8 mouse cellular contexts compared by ENCODE assay signal in the genomic region with DNA sequence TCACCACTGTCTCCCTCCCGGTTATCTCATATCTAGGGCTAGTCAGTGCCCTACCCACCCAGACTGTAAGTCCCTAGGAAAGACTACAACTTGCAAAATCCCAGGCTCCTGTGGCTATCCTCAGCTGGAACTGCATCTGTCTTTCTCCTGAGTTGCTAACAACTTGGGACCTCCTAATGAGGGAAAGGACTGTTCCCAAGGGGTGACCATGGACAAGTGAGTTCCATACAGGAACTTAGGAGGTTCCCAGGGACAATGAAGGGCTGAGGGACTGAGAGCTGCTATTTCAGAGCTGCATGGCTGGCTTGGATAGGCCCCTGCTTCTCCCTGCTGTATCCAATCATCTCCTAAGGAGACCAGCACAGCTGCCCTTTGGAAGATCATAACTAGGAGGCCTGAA. TPM values are rescaled to one million over a fixed set of nuclear protein-coding genes. Genes with fewer than 3 reads are reported as not detected.
A peak's percentile ranks its signal among the peaks of the same experiment; 100 is the strongest.
DNase-seq lines count a peak whose midpoint lies in the region; ATAC-seq and TF ChIP-seq lines count a peak whose summit lies in the region.

No protein-coding gene starts in this region.

- TF ChIP-seq CTCF in thymus, adult 2 months (IDR thresholded peaks at IDR 0.05; ENCODE audit: borderline replicate concordance, control insufficient read depth, extremely low read depth, insufficient read depth, low read length, poor library complexity) = no peak

- no peak overlapping the region; the same call in 1 of the 2 replicates for H3K27ac ChIP-seq in hindbrain, embryonic 13.5 days
- H3K27ac ChIP-seq in hindbrain, embryonic 10.5 days = no peak overlapping the region
- no peak overlapping the region for H3K27ac ChIP-seq in embryonic facial prominence, embryonic 14.5 days (replicated peaks; ENCODE audit: low read depth, low read length)
- H3K27ac ChIP-seq in midbrain, embryonic 15.5 days = no peak overlapping the region
- H3K27ac ChIP-seq in thymus, adult 2 months (ENCODE audit: control insufficient read depth, insufficient read depth, low read length) = no peak overlapping the region

- no peak for TF ChIP-seq POLR2A in thymus, adult 2 months (IDR thresholded peaks at IDR 0.05; ENCODE audit: control insufficient read depth, extremely low read depth, insufficient read depth, low read length, poor library complexity)

- peak overlapping the region; percentile 24 for H3K4me3 ChIP-seq in hindbrain, embryonic 13.5 days
- H3K4me3 ChIP-seq in hindbrain, embryonic 10.5 days = no peak overlapping the region
- no peak overlapping the region for H3K4me3 ChIP-seq in embryonic facial prominence, embryonic 14.5 days (ENCODE audit: low read depth, low read length)
- H3K4me3 ChIP-seq in midbrain, embryonic 15.5 days = peak overlapping the region; percentile 18; the same call in 1 of the 2 replicates
- no peak overlapping the region for H3K4me3 ChIP-seq in thymus, adult 2 months (ENCODE audit: control insufficient read depth, insufficient read depth, low read length)

- H3K9me3 ChIP-seq in hindbrain, embryonic 13.5 days = no peaks in the 10 kb centered on the region
- no peaks in the 10 kb centered on the region for H3K9me3 ChIP-seq in hindbrain, embryonic 10.5 days
- H3K9me3 ChIP-seq in embryonic facial prominence, embryonic 14.5 days (ENCODE audit: control insufficient read depth, low read length) = no peaks in the 10 kb centered on the region
- H3K9me3 ChIP-seq in midbrain, embryonic 15.5 days = no peaks in the 10 kb centered on the region

- peaks cover 27% of the 10 kb centered on the region for H3K36me3 ChIP-seq in hindbrain, embryonic 13.5 days
- H3K36me3 ChIP-seq in hindbrain, embryonic 10.5 days = no peaks in the 10 kb centered on the region
- H3K36me3 ChIP-seq in embryonic facial prominence, embryonic 14.5 days (ENCODE audit: control insufficient read depth, insufficient read depth, low read length) = peaks cover 6% of the 10 kb centered on the region; the same call in 1 of the 2 replicates
- H3K36me3 ChIP-seq in midbrain, embryonic 15.5 days (replicated peaks) = peaks cover 7% of the 10 kb centered on the region; the same call in 1 of the 2 replicates
- no peaks in the 10 kb centered on the region for H3K36me3 ChIP-seq in thymus, adult 2 months (ENCODE audit: control insufficient read depth, insufficient read depth, low read length)

- H3K9ac ChIP-seq in hindbrain, embryonic 13.5 days = peak overlapping the region; percentile 67
- H3K9ac ChIP-seq in embryonic facial prominence, embryonic 14.5 days (ENCODE audit: low read depth, low read length) = 0 out of 2 replicates have a peak overlapping the region, but pooled peaks have one; percentile 34
- peak overlapping the region; percentile 23 for H3K9ac ChIP-seq in midbrain, embryonic 15.5 days

- no peaks in the 10 kb centered on the region for H3K27me3 ChIP-seq in hindbrain, embryonic 13.5 days
- H3K27me3 ChIP-seq in hindbrain, embryonic 10.5 days (ENCODE audit: insufficient read depth, poor library complexity, severe bottlenecking) = peaks cover 45% of the 10 kb centered on the region
- no peaks in the 10 kb centered on the region for H3K27me3 ChIP-seq in embryonic facial prominence, embryonic 14.5 days (replicated peaks; ENCODE audit: control insufficient read depth, insufficient read depth, low read length)
- no peaks in the 10 kb centered on the region for H3K27me3 ChIP-seq in midbrain, embryonic 15.5 days (replicated peaks)
- no peaks in the 10 kb centered on the region for H3K27me3 ChIP-seq in thymus, adult 2 months (ENCODE audit: control insufficient read depth, insufficient read depth, low read length)

- peak; percentile 32 for DNase-seq in cerebellum, adult 11-12 months
- no peak for DNase-seq in cerebellum, postnatal 36 days
- DNase-seq in hindbrain, embryonic 10.5 days (ENCODE audit: low spot score) = no peak
- no peak for DNase-seq in embryonic facial prominence, embryonic 14.5 days (ENCODE audit: low spot score)
- DNase-seq in thymus, adult 2 months = no peak
- DNase-seq in layer of hippocampus, postnatal 36 days = no peak

- ATAC-seq in hindbrain, embryonic 13.5 days (ENCODE audit: low FRiP score) = no peak
- ATAC-seq in embryonic facial prominence, embryonic 14.5 days (ENCODE audit: low read depth) = no peak
- no peak for ATAC-seq in midbrain, embryonic 15.5 days (replicated peaks)

- peaks cover 32% of the 10 kb centered on the region for H3K4me1 ChIP-seq in hindbrain, embryonic 13.5 days (replicated peaks)
- peaks cover 29% of the 10 kb centered on the region for H3K4me1 ChIP-seq in hindbrain, embryonic 10.5 days (replicated peaks)
- peaks cover 4% of the 10 kb centered on the region for H3K4me1 ChIP-seq in embryonic facial prominence, embryonic 14.5 days (ENCODE audit: control insufficient read depth, insufficient read depth, low read length)
- H3K4me1 ChIP-seq in midbrain, embryonic 15.5 days = peaks cover 30% of the 10 kb centered on the region
- H3K4me1 ChIP-seq in thymus, adult 2 months (replicated peaks; ENCODE audit: control insufficient read depth, insufficient read depth, low read length) = peaks cover 7% of the 10 kb centered on the region; the same call in 1 of the 2 replicates

- peak overlapping the region; percentile 83 for H3K4me2 ChIP-seq in hindbrain, embryonic 13.5 days
- no peak overlapping the region for H3K4me2 ChIP-seq in embryonic facial prominence, embryonic 14.5 days (ENCODE audit: low read depth, low read length)
- H3K4me2 ChIP-seq in midbrain, embryonic 15.5 days = peak overlapping the region; percentile 67

- 12% methylated on average over 1 of the region's 1 CpGs for WGBS in hindbrain, embryonic 13.5 days
- 15% methylated on average over 1 of the region's 1 CpGs for WGBS in hindbrain, embryonic 10.5 days
- 22% methylated on average over 1 of the region's 1 CpGs for WGBS in embryonic facial prominence, embryonic 14.5 days
- WGBS in midbrain, embryonic 15.5 days = 10% methylated on average over 1 of the region's 1 CpGs
- 93% methylated on average over 1 of the region's 1 CpGs for whole genome bisulfite sequencing in thymus, adult 2 months

RNA-seq across cellular contexts. Expression of a gene that starts 1.8 kb away (rescaled TPM):
- 132 and 135 TPM in 2 replicates for polyA plus RNA-seq in hindbrain, embryonic 13.5 days (2015; fragmentation: Nextera tagmentation; extraction: Ambion mirVana)
- 21.4 and 35.4 TPM in 2 replicates for polyA plus RNA-seq in hindbrain, embryonic 10.5 days (2016; fragmentation: Nextera tagmentation; extraction: Ambion mirVana)
- 40.2 and 48.1 TPM in 2 replicates for polyA plus RNA-seq in embryonic facial prominence, embryonic 14.5 days (2014; fragmentation: Nextera tagmentation; extraction: Ambion mirVana)
- 200 and 201 TPM in 2 replicates for polyA plus RNA-seq in midbrain, embryonic 15.5 days (2015; fragmentation: Nextera tagmentation; extraction: Ambion mirVana)
- 42.2 and 44.6 TPM in 2 replicates for polyA plus RNA-seq in thymus, adult 2 months (2012; rRNA removed)
- 100 to 1,000 TPM; 261 to 274 TPM for total RNA-seq in layer of hippocampus, postnatal 36 days (2021)

RNA-seq across cellular contexts. Expression of a gene that starts 12.3 kb away (rescaled TPM):
- 68.9 and 71.5 TPM in 2 replicates for polyA plus RNA-seq in hindbrain, embryonic 13.5 days (2015; fragmentation: Nextera tagmentation; extraction: Ambion mirVana)
- 86.3 and 86.4 TPM in 2 replicates for polyA plus RNA-seq in hindbrain, embryonic 10.5 days (2016; fragmentation: Nextera tagmentation; extraction: Ambion mirVana)
- polyA plus RNA-seq in embryonic facial prominence, embryonic 14.5 days (2014; fragmentation: Nextera tagmentation; extraction: Ambion mirVana) = 86.7 and 101 TPM in 2 replicates
- polyA plus RNA-seq in midbrain, embryonic 15.5 days (2015; fragmentation: Nextera tagmentation; extraction: Ambion mirVana) = 64.6 and 70.2 TPM in 2 replicates
- polyA plus RNA-seq in thymus, adult 2 months (2012; rRNA removed) = 36.1 and 38.4 TPM in 2 replicates
- total RNA-seq in layer of hippocampus, postnatal 36 days (2021) = 10 to 100 TPM; 61.3 to 61.6 TPM

RNA-seq across cellular contexts. Expression of a gene that starts 19.3 kb away (rescaled TPM):
- 232 and 248 TPM in 2 replicates for polyA plus RNA-seq in hindbrain, embryonic 13.5 days (2015; fragmentation: Nextera tagmentation; extraction: Ambion mirVana)
- polyA plus RNA-seq in hindbrain, embryonic 10.5 days (2016; fragmentation: Nextera tagmentation; extraction: Ambion mirVana) = 163 and 174 TPM in 2 replicates
- polyA plus RNA-seq in embryonic facial prominence, embryonic 14.5 days (2014; fragmentation: Nextera tagmentation; extraction: Ambion mirVana) = 163 and 165 TPM in 2 replicates
- 229 and 232 TPM in 2 replicates for polyA plus RNA-seq in midbrain, embryonic 15.5 days (2015; fragmentation: Nextera tagmentation; extraction: Ambion mirVana)
- polyA plus RNA-seq in thymus, adult 2 months (2012; rRNA removed) = 112 and 116 TPM in 2 replicates
- total RNA-seq in layer of hippocampus, postnatal 36 days (2021) = 100 to 1,000 TPM; 169 to 175 TPM

RNA-seq across cellular contexts. Expression of a gene that starts 19.4 kb away (rescaled TPM):
- 53.0 and 53.1 TPM in 2 replicates for polyA plus RNA-seq in hindbrain, embryonic 13.5 days (2015; fragmentation: Nextera tagmentation; extraction: Ambion mirVana)
- 80.8 and 101 TPM in 2 replicates for polyA plus RNA-seq in hindbrain, embryonic 10.5 days (2016; fragmentation: Nextera tagmentation; extraction: Ambion mirVana)
- 42.7 and 51.6 TPM in 2 replicates for polyA plus RNA-seq in embryonic facial prominence, embryonic 14.5 days (2014; fragmentation: Nextera tagmentation; extraction: Ambion mirVana)
- polyA plus RNA-seq in midbrain, embryonic 15.5 days (2015; fragmentation: Nextera tagmentation; extraction: Ambion mirVana) = 56.9 and 59.3 TPM in 2 replicates
- 8.6 and 8.7 TPM in 2 replicates for polyA plus RNA-seq in thymus, adult 2 months (2012; rRNA removed)
- 10 to 100 TPM; 25.6 to 28.0 TPM for total RNA-seq in layer of hippocampus, postnatal 36 days (2021)

RNA-seq across cellular contexts. Expression of a gene that starts 34.5 kb away (rescaled TPM):
- 76.2 and 77.7 TPM in 2 replicates for polyA plus RNA-seq in hindbrain, embryonic 13.5 days (2015; fragmentation: Nextera tagmentation; extraction: Ambion mirVana)
- polyA plus RNA-seq in hindbrain, embryonic 10.5 days (2016; fragmentation: Nextera tagmentation; extraction: Ambion mirVana) = 28.8 and 35.8 TPM in 2 replicates
- polyA plus RNA-seq in embryonic facial prominence, embryonic 14.5 days (2014; fragmentation: Nextera tagmentation; extraction: Ambion mirVana) = 18.8 and 22.1 TPM in 2 replicates
- 116 and 121 TPM in 2 replicates for polyA plus RNA-seq in midbrain, embryonic 15.5 days (2015; fragmentation: Nextera tagmentation; extraction: Ambion mirVana)
- polyA plus RNA-seq in thymus, adult 2 months (2012; rRNA removed) = 19.8 and 20.5 TPM in 2 replicates
- total RNA-seq in layer of hippocampus, postnatal 36 days (2021) = 10 to 100 TPM; 35.2 to 36.2 TPM

Comparison
In these comparisons a context has a peak if more than half of its experiments do, and no peak if none do; other contexts are left out.
1. H3K4me3 ChIP-seq: peak in hindbrain, embryonic 13.5 days (single experiment) and midbrain, embryonic 15.5 days (single experiment); none in hindbrain, embryonic 10.5 days (single experiment), embryonic facial prominence, embryonic 14.5 days (single experiment) and thymus, adult 2 months (single experiment).
2. Peak in every context shown above with its lines, with median percentiles within 50 percentile points of each other: H3K9ac ChIP-seq.